Mouse (Mus musculus) thymus, postnatal 25 days (tissue): ENCODE measurements around the gene Celf1.
"Not testable (repeated sequence)": the region's sequence is repeated elsewhere in the genome, so short reads cannot be mapped to it uniquely, and the experiment has no call there.

ENCODE experiments used
- DNase-seq: peaks from one replicate; pipeline ENCODE4 v3.0.0; 2022

Gene Celf1

GRCm38 (mm10) chr2:90941744-90942143, 1.6 kb downstream of the Celf1 start:
- DNase-seq: no peak

GRCm38 (mm10) chr2:90950149-90950548, 10.0 kb downstream of the Celf1 start:
- no peak for DNase-seq

GRCm38 (mm10) chr2:90950582-90951194, 10.5 kb downstream of the Celf1 start:
- no peak for DNase-seq

- no peak for DNase-seq
Observed at GRCm38 (mm10) chr2:90953461-90953860, 13.3 kb downstream of the Celf1 start.

GRCm38 (mm10) chr2:90956053-90956452, 15.9 kb downstream of the Celf1 start:
- DNase-seq: no peak

GRCm38 (mm10) chr2:90958856-90959255, 18.7 kb downstream of the Celf1 start:
- no peak for DNase-seq

- no peak for DNase-seq
Observed at GRCm38 (mm10) chr2:90960012-90960411, 19.8 kb downstream of the Celf1 start.

- no peak for DNase-seq
Observed at GRCm38 (mm10) chr2:90963304-90963703, 23.1 kb downstream of the Celf1 start.

GRCm38 (mm10) chr2:90964811-90965465, 24.8 kb downstream of the Celf1 start:
- DNase-seq: no peak

- DNase-seq: no peak
Observed at GRCm38 (mm10) chr2:90965466-90966080, 25.4 kb downstream of the Celf1 start.

- no peak for DNase-seq
Observed at GRCm38 (mm10) chr2:90970606-90971005, 30.4 kb downstream of the Celf1 start.

GRCm38 (mm10) chr2:90974101-90974500, 33.9 kb downstream of the Celf1 start:
- DNase-seq: no peak

GRCm38 (mm10) chr2:90975181-90975835, 35.1 kb downstream of the Celf1 start:
- no peak for DNase-seq

- DNase-seq: no peak
Observed at GRCm38 (mm10) chr2:90976590-90976989, 36.4 kb downstream of the Celf1 start.

- no peak for DNase-seq
Observed at GRCm38 (mm10) chr2:90977291-90977690, 37.1 kb downstream of the Celf1 start.

- no peak for DNase-seq
Observed at GRCm38 (mm10) chr2:90986055-90986454, 45.9 kb downstream of the Celf1 start.

- DNase-seq: no peak
Observed at GRCm38 (mm10) chr2:91008536-91008935, 68.4 kb downstream of the Celf1 start.

GRCm38 (mm10) chr2:91013881-91014280, 73.7 kb downstream of the Celf1 start:
- no peak for DNase-seq

GRCm38 (mm10) chr2:91015386-91015785, 75.2 kb downstream of the Celf1 start:
- no peak for DNase-seq

GRCm38 (mm10) chr2:91018061-91018788, 78.0 kb downstream of the Celf1 start:
- DNase-seq: no peak

GRCm38 (mm10) chr2:91019911-91020310, 79.7 kb downstream of the Celf1 start:
- no peak for DNase-seq

GRCm38 (mm10) chr2:91022266-91022665, 82.1 kb downstream of the Celf1 start:
- DNase-seq: not testable (repeated sequence)

- DNase-seq: no peak
Observed at GRCm38 (mm10) chr2:91023131-91023530, 82.9 kb downstream of the Celf1 start.
